Mouse (Mus musculus) kidney, embryonic 15.5 days (tissue): ENCODE results near the gene Lmbrd1. TPM values are rescaled to one million over a fixed set of nuclear protein-coding genes. Genes with fewer than 3 reads are reported as not detected.

Experiments
- ATAC-seq: fragments of 200-750 bp; cut with Nextera tagmentation; replicated peaks from 2 replicates; pipeline ENCODE4 v1.8.0; 2017; ENCODE audit warnings: moderate TSS enrichment; ENCODE audit not compliant: low FRiP score
- H3K27ac ChIP-seq: fragments of 300-500 bp; sonication (generic); 2 replicates; pipeline ENCODE4 v1.5.1; 2015; ENCODE audit warnings: mild to moderate bottlenecking, inconsistent platforms
- H3K27me3 ChIP-seq: fragments of 300-500 bp; sonication (generic); 2 replicates; pipeline ENCODE4 v1.6.1; 2015; ENCODE audit warnings: inconsistent platforms
- H3K36me3 ChIP-seq: fragments of 300-500 bp; sonication (generic); 2 replicates; pipeline ENCODE4 v1.6.1; 2015; ENCODE audit warnings: inconsistent platforms
- H3K4me1 ChIP-seq: fragments of 300-500 bp; sonication (generic); 2 replicates; pipeline ENCODE4 v1.6.1; 2015; ENCODE audit warnings: inconsistent platforms
- H3K4me2 ChIP-seq: fragments of 300-500 bp; sonication (generic); 2 replicates; pipeline ENCODE4 v1.6.1; 2015; ENCODE audit warnings: moderate library complexity, mild to moderate bottlenecking, inconsistent platforms
- H3K4me3 ChIP-seq: fragments of 300-500 bp; sonication (generic); replicated peaks from 2 replicates; pipeline ENCODE4 v1.5.1; 2015; ENCODE audit warnings: mild to moderate bottlenecking, inconsistent platforms
- H3K9ac ChIP-seq: fragments of 300-500 bp; sonication (generic); 2 replicates; pipeline ENCODE4 v1.6.1; 2015; ENCODE audit warnings: mild to moderate bottlenecking, inconsistent platforms
- H3K9me3 ChIP-seq: fragments of 300-500 bp; sonication (generic); replicated peaks from 2 replicates; pipeline ENCODE4 v1.6.1; 2016; ENCODE audit warnings: inconsistent platforms
- WGBS: fragments of 180-500 bp; shearing (Covaris S2); methylation state at CpG from one replicate; pipeline ENCODE4 v1.1.7; 2015; ENCODE audit warnings: mixed read lengths; 5-methylcytosine and 5-hydroxymethylcytosine counted together
- polyA plus RNA-seq: library from polyadenylated mRNA; unstranded; fragments of >200 nt; fragmentation: Nextera tagmentation; extraction: Ambion mirVana; gene quantifications from 2 replicates; pipeline ENCODE4 v1.2.1, GENCODE M21; 2015

Lmbrd1 gene
- polyA plus RNA-seq, 1 experiment from 2014 or later = 31.8 TPM

DNA sequence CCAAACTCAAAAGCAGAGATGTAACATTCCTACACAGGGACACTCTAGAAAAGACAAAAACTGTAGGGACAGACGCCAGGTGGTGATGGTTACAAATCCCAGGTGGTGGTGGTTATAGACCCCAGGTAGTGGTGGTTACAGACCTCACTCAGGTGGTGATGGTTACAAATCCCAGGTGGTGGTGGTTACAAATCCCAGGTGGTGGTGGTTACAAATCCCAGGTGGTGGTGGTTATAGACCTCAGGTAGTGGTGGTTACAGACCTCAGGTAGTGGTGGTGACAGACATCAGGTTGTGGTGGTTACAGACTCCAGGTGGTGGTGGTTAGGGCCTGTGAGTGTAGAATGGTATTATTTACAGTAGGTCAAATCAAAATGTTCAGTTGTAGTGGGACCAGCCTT lies 5.5 kb downstream of the Lmbrd1 start:
- peaks cover 6% of the 10 kb centered on the region for H3K4me1 ChIP-seq
- ATAC-seq = peak; percentile 98
- no peaks in the 10 kb centered on the region for H3K27me3 ChIP-seq
- H3K27ac ChIP-seq = no peak overlapping the region
- H3K9me3 ChIP-seq = no peaks in the 10 kb centered on the region
- no peak overlapping the region for H3K4me2 ChIP-seq
- H3K9ac ChIP-seq = no peak overlapping the region
- no peak overlapping the region for H3K4me3 ChIP-seq
- 78% methylated on average over 1 of the region's 1 CpGs for WGBS
- peaks cover 14% of the 10 kb centered on the region for H3K36me3 ChIP-seq

DNA sequence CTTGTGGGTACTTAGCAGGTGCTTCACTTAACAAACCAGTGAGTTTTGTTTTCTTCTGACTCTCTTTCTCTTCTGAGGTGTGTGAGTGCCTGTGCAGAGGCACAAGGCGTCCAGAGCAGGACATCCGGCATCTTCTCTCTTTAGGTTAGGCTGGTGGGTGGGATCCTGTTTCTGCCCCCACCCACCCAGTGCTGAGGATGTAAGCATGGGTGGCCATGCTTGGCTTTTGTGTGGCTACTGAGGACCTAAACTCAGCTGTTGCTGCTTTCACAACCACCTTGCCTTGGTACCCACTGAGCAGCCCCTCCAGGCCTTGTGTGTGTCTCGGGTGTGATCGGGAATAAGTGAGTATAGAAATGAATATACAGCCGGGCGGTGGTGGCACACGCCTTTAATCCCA lies 7.2 kb downstream of the Lmbrd1 start:
- ATAC-seq = no peak
- Histone ChIP-seq H3K36me3 (peaks cover 14% of the 10 kb centered on the region), H3K4me3 (no peak overlapping the region), H3K4me2 (no peak overlapping the region), H3K9me3 (no peaks in the 10 kb centered on the region), H3K27me3 (no peaks in the 10 kb centered on the region), H3K9ac (no peak overlapping the region), H3K27ac (no peak overlapping the region), H3K4me1 (no peaks in the 10 kb centered on the region)
- 91% methylated on average over 7 of the region's 7 CpGs for whole genome bisulfite sequencing

DNA sequence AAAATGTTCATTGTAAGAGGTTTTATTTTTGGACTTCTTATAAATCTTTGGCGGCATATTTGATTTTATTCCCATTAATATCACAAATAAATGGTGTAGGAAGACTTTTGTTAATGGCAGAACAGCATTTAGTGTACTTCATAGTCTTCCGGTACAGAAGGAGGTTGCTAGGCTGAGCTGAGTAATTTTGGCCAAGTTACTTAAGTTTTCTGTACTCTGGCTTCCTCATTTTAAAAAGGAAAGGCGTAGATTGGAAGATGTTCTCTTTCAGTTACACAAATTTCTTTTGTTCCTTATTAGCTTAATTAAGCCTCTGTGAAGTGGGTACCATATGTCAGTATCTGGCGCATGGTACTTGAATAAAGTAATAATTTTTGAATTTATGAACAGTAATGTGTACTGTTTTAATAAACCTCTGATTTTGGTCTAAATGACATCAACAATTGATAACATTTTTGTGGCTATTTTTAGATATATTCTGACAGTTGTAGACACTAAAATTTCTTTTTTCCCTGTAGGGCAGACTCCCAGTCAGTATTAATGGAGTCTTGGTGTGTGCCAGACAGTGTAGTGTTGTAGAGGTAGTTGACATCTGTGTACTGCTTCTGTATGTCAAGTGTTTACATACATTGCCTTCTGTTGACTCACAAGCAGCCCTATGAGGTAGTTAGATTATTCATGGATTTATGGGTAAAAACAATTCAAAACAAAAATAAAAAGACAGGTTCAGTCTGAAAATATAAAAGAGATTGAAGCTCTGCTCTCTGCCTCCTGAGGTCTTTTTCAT lies 8.0 kb downstream of the Lmbrd1 start:
- ATAC-seq = no peak
- no peak overlapping the region for H3K4me3 ChIP-seq
- no peak overlapping the region for H3K9ac ChIP-seq
- H3K9me3 ChIP-seq = no peaks in the 10 kb centered on the region
- no peak overlapping the region for H3K4me2 ChIP-seq
- H3K27me3 ChIP-seq = no peaks in the 10 kb centered on the region
- no peak overlapping the region for H3K27ac ChIP-seq
- H3K4me1 ChIP-seq = no peaks in the 10 kb centered on the region
- H3K36me3 ChIP-seq = peaks cover 14% of the 10 kb centered on the region
- WGBS = 95% methylated on average over 4 of the region's 4 CpGs

DNA sequence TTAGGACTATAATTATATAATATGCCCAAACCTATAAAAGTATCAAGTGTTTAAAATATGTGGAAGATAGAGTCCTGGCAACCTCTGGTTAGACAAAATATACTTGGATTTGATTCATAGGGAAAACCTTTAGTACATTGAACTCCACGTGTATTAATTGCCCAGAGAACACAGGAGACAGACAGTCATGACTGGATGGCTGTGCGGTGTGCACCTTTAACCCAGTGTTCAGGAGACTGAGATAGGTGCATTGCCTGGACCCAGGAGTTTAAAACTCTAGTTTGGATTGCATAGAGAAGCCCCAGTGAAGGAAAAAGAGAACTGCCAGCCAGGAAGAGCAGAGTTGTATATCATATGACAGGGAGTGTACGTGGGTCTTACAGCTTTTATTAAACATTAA lies 19.2 kb downstream of the Lmbrd1 start:
- no peak overlapping the region for H3K9ac ChIP-seq
- peaks cover 9% of the 10 kb centered on the region; the same call in 1 of the 2 replicates for H3K4me1 ChIP-seq
- H3K4me2 ChIP-seq = no peak overlapping the region
- WGBS = 56% methylated on average over 3 of the region's 3 CpGs
- no peak overlapping the region for H3K27ac ChIP-seq
- no peaks in the 10 kb centered on the region for H3K9me3 ChIP-seq
- peaks cover 6% of the 10 kb centered on the region; the same call in 1 of the 2 replicates for H3K36me3 ChIP-seq
- H3K27me3 ChIP-seq = no peaks in the 10 kb centered on the region
- no peak overlapping the region for H3K4me3 ChIP-seq
- ATAC-seq = no peak

DNA sequence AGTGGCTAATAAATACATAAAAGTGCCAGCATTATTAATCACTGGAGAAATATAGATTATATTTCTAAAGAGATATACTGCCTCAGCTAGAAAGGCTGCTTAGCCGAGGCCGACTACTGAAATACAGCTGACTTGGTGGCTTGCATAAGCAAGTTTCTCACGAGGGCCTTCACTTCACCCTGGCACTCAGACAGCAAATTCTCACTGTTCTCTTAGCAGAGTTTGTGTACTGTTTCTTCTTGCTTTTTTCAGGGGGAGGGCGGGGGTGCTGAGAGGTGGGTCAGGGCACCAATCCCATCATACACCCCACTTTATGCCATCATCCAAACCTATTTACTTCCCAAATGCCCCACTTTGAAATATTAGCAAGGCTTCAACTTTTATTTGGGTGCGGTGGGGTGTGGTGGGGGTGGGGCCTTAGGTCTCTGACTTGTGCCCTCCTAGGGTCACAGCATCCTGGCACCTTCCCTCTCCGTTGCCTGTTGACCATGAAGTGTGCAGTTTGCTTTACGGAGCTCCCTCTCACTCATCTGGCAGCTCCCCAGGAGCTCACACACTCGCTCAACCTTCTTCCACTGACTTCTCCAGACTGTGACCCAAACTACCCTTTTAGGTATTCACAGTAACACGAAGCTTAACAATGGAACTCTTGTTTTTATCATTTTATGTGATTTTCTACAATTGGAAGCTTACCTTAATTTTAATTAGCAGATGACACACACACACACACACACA lies 19.9 kb downstream of the Lmbrd1 start:
- Histone ChIP-seq H3K9me3 (no peaks in the 10 kb centered on the region), H3K36me3 (no peaks in the 10 kb centered on the region), H3K4me1 (peaks cover 9% of the 10 kb centered on the region; the same call in 1 of the 2 replicates), H3K27me3 (no peaks in the 10 kb centered on the region), H3K4me3 (no peak overlapping the region), H3K27ac (no peak overlapping the region), H3K9ac (no peak overlapping the region), H3K4me2 (no peak overlapping the region)
- no peak for ATAC-seq
- 56% methylated on average over 9 of the region's 9 CpGs for WGBS

DNA sequence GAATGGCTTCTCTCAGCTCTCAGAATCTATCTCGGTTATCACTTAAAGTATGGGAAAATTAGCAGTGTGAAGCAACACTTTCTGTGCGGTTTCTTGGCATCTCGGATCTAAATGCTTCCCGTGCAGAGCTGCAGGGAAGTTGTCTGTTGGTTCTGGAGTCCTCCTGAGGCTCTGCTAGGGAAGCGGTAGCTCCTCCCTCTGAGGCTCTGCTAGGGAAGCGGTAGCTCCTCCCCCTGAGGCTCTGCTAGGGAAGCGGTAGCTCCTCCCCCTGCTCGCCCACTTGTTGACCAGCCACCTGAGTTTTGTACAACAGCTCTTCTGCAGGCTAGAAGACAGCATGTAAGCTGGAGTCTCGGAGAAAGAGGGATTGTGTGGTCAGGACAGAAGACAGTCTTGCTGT lies 20.9 kb downstream of the Lmbrd1 start:
- peaks cover 9% of the 10 kb centered on the region; the same call in 1 of the 2 replicates for H3K4me1 ChIP-seq
- 20% methylated on average over 9 of the region's 9 CpGs for WGBS
- H3K9ac ChIP-seq = no peak overlapping the region
- H3K36me3 ChIP-seq = no peaks in the 10 kb centered on the region
- ATAC-seq = peak; percentile 95
- H3K4me2 ChIP-seq = no peak overlapping the region
- H3K9me3 ChIP-seq = no peaks in the 10 kb centered on the region
- no peak overlapping the region for H3K4me3 ChIP-seq
- H3K27me3 ChIP-seq = no peaks in the 10 kb centered on the region
- no peak overlapping the region for H3K27ac ChIP-seq

DNA sequence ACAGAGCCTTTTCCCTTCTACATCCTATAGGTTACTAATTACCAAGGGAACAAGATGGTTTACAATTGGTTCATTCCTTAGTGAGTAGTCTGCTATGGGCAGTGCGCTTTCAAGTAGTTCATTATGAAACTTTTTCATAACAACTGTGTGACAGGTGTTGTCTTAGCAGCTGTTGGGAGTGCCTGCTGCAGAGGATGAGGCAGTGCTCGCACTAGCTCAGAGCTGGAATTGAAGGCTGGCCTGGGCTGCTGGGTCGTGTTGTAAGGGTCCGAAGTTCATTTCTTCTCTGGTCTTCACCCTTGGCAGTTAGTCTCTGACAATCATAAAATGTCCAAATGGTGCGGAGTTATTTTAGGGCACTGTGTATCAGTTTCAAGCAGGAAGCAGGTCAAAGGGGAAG lies 21.8 kb downstream of the Lmbrd1 start:
- no peak overlapping the region for H3K27ac ChIP-seq
- H3K4me2 ChIP-seq = no peak overlapping the region
- WGBS = 75% methylated on average over 5 of the region's 5 CpGs
- no peak overlapping the region for H3K9ac ChIP-seq
- ATAC-seq = no peak
- no peaks in the 10 kb centered on the region for H3K27me3 ChIP-seq
- H3K36me3 ChIP-seq = no peaks in the 10 kb centered on the region
- peaks cover 9% of the 10 kb centered on the region; the same call in 1 of the 2 replicates for H3K4me1 ChIP-seq
- no peak overlapping the region for H3K4me3 ChIP-seq
- H3K9me3 ChIP-seq = no peaks in the 10 kb centered on the region

DNA sequence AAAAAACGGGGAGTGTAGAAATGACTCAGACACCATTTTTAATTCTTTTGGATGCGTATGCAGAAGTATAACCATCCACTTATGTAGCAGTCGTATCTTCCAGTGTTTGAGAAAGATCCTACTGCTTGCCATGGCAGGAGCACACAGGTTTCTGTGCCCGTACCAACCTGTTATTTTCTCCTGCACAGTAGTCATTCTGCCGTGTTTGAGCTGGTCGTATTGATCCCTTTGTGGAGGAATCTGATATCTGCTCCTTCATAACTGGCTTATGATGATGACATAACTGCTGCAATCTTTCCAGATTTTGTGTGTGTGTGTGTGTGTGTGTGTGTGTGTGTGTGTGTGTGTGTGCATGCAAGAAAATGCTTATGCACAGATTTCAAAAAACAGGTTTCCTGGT lies 25.4 kb downstream of the Lmbrd1 start:
- H3K27ac ChIP-seq = no peak overlapping the region
- no peak overlapping the region for H3K9ac ChIP-seq
- 87% methylated on average over 6 of the region's 6 CpGs for WGBS
- ATAC-seq = no peak
- no peak overlapping the region for H3K4me3 ChIP-seq
- H3K4me2 ChIP-seq = no peak overlapping the region
- H3K4me1 ChIP-seq = peaks cover 5% of the 10 kb centered on the region; the same call in 1 of the 2 replicates
- H3K9me3 ChIP-seq = no peaks in the 10 kb centered on the region
- H3K27me3 ChIP-seq = no peaks in the 10 kb centered on the region
- H3K36me3 ChIP-seq = peaks cover 23% of the 10 kb centered on the region

DNA sequence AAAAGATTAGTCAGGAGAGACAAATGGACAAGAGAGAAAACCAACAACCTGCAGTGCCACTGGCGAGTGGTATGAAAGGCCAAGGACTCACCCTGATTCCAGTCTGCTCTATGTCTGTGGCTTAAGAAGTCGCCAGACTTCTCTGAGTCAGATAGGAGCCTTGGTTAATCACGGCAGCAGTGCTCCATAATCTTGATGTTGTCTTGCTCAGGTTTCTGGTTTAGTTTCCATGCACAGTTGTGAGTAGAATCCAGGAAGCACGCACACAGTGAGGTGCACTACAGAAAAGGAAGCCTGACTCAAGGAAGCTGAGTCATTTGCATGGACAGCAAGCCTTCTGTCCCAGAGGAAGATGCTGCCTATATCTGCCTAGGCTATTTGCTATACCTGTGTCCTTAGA lies 37.9 kb downstream of the Lmbrd1 start:
- WGBS = 93% methylated on average over 4 of the region's 4 CpGs
- ATAC-seq = no peak
- H3K4me2 ChIP-seq = no peak overlapping the region

DNA sequence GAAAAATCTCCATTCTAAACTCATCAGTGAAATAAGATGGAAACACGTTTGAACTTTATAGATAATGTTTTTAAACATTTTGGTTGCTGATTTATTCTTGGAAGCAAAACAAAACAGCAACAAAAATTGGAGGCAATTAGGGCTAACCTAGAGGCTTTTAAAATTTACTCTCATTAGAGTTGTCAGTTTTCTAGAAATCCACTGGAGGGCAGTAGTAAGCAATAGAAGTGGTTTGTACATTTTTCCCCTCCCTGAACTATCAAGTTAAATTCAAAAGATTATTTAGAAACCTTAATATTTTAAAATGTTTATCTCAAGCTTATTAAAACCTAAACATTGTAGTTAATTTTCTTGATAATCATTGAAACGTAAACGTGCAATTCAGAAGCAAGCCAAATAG lies 41.2 kb downstream of the Lmbrd1 start:
- H3K4me2 ChIP-seq = no peak overlapping the region
- no peaks in the 10 kb centered on the region for H3K4me1 ChIP-seq
- no peak overlapping the region for H3K27ac ChIP-seq
- no peaks in the 10 kb centered on the region for H3K27me3 ChIP-seq
- no peak for ATAC-seq
- 68% methylated on average over 3 of the region's 3 CpGs for WGBS
- H3K9ac ChIP-seq = no peak overlapping the region
- H3K4me3 ChIP-seq = no peak overlapping the region
- peaks cover 3% of the 10 kb centered on the region; the same call in 1 of the 2 replicates for H3K9me3 ChIP-seq
- H3K36me3 ChIP-seq = peaks cover 32% of the 10 kb centered on the region

More for the DNA sequence above, 37.9 kb downstream of the Lmbrd1 start:
- no peak overlapping the region for H3K27ac ChIP-seq
- H3K9ac ChIP-seq = no peak overlapping the region
- peaks cover 3% of the 10 kb centered on the region; the same call in 1 of the 2 replicates for H3K9me3 ChIP-seq
- peaks cover 32% of the 10 kb centered on the region for H3K36me3 ChIP-seq
- H3K27me3 ChIP-seq = no peaks in the 10 kb centered on the region
- H3K4me3 ChIP-seq = no peak overlapping the region
- no peaks in the 10 kb centered on the region for H3K4me1 ChIP-seq

DNA sequence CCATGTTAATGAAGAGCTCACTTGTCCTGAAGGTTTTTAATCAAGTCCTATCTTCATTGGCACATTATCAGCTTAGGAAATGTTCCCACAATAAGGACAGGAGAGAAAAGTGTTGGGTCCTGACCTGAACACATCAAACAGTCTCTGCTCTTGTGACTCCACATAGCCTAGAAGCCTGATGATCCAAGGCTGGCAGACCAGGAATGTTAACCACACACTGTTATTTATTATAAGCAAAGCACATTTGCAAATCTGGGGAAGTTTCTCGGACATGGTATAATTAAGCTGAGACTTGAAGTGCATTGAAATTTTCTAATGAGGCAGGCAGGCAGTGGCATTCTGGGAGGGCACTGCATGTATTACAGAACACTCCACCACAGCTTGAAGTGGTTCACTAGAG lies 41.8 kb downstream of the Lmbrd1 start:
- 88% methylated on average over 1 of the region's 1 CpGs for WGBS
- peaks cover 3% of the 10 kb centered on the region; the same call in 1 of the 2 replicates for H3K9me3 ChIP-seq
- H3K9ac ChIP-seq = no peak overlapping the region
- H3K4me3 ChIP-seq = no peak overlapping the region
- no peak overlapping the region for H3K4me2 ChIP-seq
- H3K27me3 ChIP-seq = no peaks in the 10 kb centered on the region
- H3K4me1 ChIP-seq = no peaks in the 10 kb centered on the region
- no peak for ATAC-seq
- no peak overlapping the region for H3K27ac ChIP-seq
- peaks cover 26% of the 10 kb centered on the region for H3K36me3 ChIP-seq

DNA sequence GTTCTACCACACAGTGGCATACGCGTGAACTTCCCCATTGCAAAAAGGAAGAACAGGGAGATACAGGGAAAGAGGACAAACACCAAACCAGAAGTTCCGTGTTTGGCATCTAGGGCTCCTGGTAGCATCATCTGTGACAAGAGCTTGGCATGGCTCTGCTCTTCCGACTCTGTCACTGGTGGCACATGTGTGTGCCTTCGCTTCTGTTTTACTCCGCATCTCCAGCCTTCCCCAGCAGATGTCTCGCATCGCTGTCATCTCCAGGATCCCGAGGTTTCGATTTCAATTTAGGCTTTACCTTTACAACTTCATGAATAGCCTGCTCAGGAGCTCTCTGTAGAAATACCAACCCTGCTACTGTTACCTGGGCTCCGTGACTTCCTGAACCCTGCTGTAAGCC lies 51.4 kb downstream of the Lmbrd1 start:
- Histone ChIP-seq H3K4me3 (no peak overlapping the region), H3K9ac (no peak overlapping the region), H3K9me3 (no peaks in the 10 kb centered on the region), H3K36me3 (peaks cover 47% of the 10 kb centered on the region), H3K4me1 (no peaks in the 10 kb centered on the region), H3K4me2 (no peak overlapping the region), H3K27me3 (no peaks in the 10 kb centered on the region), H3K27ac (no peak overlapping the region)
- ATAC-seq = no peak
- 90% methylated on average over 11 of the region's 11 CpGs for WGBS
